Mouse (Mus musculus) embryonic fibroblast, embryonic 13.5 days (primary cell): Measurements from ENCODE around the gene Tspan32.

ENCODE experiments used
- CTCF ChIP-seq: IDR thresholded peaks from 2 replicates; pipeline ENCODE4 v1.5.1; 2011; ENCODE audit warnings: mild to moderate bottlenecking, control low read depth, low read length, moderate library complexity, borderline replicate concordance; ENCODE audit not compliant: insufficient read depth
- POLR2A ChIP-seq: IDR thresholded peaks from 2 replicates; pipeline ENCODE4 v1.6.1; 2011; ENCODE audit warnings: low read depth, mild to moderate bottlenecking, control low read depth, low read length, moderate library complexity

DNA sequence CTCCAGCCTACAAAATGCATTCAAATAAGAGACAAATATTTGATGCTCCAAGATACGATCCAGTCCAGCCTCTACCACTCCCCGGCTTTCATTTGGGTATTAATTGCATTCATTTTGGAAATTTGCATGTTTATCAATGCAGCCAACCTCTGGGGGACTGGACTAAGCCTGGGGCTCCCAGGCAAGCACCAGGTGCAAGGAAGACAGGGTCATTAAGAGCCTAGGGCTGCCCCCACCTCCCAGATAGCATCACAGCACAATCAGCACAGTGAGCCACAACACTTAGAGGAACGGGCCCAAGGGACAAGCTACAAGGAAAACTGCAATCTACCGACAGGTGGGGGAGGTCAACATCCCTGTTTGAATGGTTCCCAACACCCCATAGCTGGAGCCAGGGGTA is 45.1 kb upstream of the Tspan32 start:
- TF ChIP-seq POLR2A = no peak
- TF ChIP-seq CTCF = no peak
